Mouse (Mus musculus) brain, adult 10 weeks (tissue): ENCODE measurements around the gene Arhgef17. TPM values are rescaled to one million over a fixed set of nuclear protein-coding genes. Genes with fewer than 3 reads are reported as not detected.

ENCODE experiments used
- polyA plus RNA-seq: library from polyadenylated mRNA; stranded (reverse); fragments of 350-450 nt; fragmentation: Illumina TruSeq; extraction: RNeasy Lipid Tissue Mini Kit (QIAGEN cat#74804); gene quantifications from one replicate; pipeline ENCODE4 v1.2.3, GENCODE M21; 2015; ENCODE audit warnings: low read depth, low replicate concordance

Gene Arhgef17
- polyA plus RNA-seq, result 89.1 TPM

DNA sequence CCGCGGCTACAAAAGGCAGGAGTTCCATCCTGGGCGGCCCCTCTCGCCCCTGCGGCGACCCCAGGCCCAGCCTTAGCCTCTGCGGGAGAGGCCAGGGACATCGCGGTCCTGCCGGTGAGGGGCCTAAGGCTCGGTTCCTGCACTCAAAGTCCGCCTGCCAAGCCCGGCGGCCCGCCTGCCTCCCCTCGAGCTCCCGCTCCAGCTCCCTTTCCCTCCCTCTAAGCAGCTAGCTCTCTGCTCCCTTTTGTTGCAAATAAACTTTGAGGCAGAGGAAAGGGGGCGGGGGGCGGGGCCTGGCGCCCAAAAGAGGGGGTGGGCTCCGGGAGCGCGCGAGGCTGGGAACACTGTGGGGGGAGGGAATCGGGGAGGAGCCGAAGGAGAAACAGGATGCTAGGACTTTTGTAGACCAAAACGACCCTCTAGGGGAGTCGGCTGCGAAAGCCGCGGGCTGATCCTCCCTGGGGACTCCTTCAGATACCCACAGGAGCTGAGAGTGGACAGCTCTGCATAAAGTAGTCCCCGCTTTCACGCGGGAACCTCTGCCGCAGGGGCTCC is at the start of gene Arhgef17:
Gene Arhgef17 (minus strand): TSS at position 182 of the 555 bp plus-strand sequence.

GRCm38 (mm10) chr7:100974135-100974903 is 42.4 kb upstream of the Arhgef17 start, which contains the start of gene P2ry6:
Gene P2ry6, minus strand, starts transcription at chr7:100974649.

GRCm38 (mm10) chr7:100862828-100863638 is 68.9 kb downstream of the Arhgef17 start, which contains the start of gene Relt:
Gene Relt, minus strand, starts transcription at chr7:100863446.

Other genes with a start within 250 kb of the Arhgef17 start
- gene Fam168a, start 225.5 kb downstream of the Arhgef17 start, polyA plus RNA-seq, result 121 TPM
- gene Relt, start 68.7 kb downstream of the Arhgef17 start, polyA plus RNA-seq, result 23.3 TPM
- 2.3 TPM for gene P2ry6, start 42.5 kb upstream of the Arhgef17 start, polyA plus RNA-seq
- gene P2ry2, start 80.8 kb upstream of the Arhgef17 start, polyA plus RNA-seq, result 0.71 TPM
- 26.3 TPM for gene Fchsd2, start 160.8 kb upstream of the Arhgef17 start, polyA plus RNA-seq